Mouse (Mus musculus) CH12.LX (cell line): ENCODE data around the gene Slc16a7.

Experiments used
- CTCF ChIP-seq, 2 experiments: IDR thresholded peaks in 1 of 2; conservative IDR thresholded peaks in 1 of 2; 2 replicates each; pipeline ENCODE4 v1.5.1; 2011 to 2012; ENCODE audit warnings: low read depth in 2 of 2, low read length in 2 of 2, improper control_type of control experiment in 1 of 2, inconsistent platforms in 1 of 2, mild to moderate bottlenecking in 1 of 2, moderate library complexity in 1 of 2
- EP300 ChIP-seq: IDR thresholded peaks from 2 replicates; pipeline ENCODE4 v1.6.1; 2011; ENCODE audit warnings: low read length, improper control_type of control experiment
- POLR2A ChIP-seq: IDR thresholded peaks from 2 replicates; pipeline ENCODE4 v1.6.1; 2011; ENCODE audit warnings: low read depth, mild to moderate bottlenecking, improper control_type of control experiment, low read length
- ZKSCAN1 ChIP-seq: IDR thresholded peaks from 2 replicates; pipeline ENCODE4 v1.6.1; 2012; ENCODE audit warnings: low read depth, inconsistent platforms, low read length, improper control_type of control experiment, borderline replicate concordance

DNA sequence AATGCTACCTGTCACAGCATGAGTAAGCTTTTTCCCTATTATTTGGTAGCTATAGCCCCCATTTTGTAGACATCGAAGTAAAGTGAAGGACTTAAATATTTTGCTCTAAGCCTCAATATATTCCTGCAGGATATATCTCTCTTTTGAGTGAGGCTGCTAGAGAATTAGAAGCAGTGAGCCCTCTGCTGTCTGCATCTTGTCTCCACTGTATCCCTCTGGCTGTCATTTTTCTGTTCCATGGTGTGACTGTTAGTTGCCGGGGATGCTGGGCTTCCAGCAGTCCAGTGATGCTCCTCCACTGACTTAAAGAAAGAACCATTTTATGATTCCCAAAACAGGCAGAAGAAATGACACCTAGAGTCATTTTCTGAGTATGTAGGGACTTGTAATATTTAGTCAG is 78.4 kb downstream of the Slc16a7 start:
- TF ChIP-seq POLR2A (no peak), CTCF (conservative IDR thresholded peaks at IDR 0.05 in 1 of 2, IDR thresholded peaks at IDR 0.05 in 1 of 2; ENCODE audit: low read depth in 2 of 2, low read length in 2 of 2) (no peak), EP300 (no peak), ZKSCAN1 (no peak)
